11 mouse cellular contexts compared by ENCODE assay signal in the genomic region with DNA sequence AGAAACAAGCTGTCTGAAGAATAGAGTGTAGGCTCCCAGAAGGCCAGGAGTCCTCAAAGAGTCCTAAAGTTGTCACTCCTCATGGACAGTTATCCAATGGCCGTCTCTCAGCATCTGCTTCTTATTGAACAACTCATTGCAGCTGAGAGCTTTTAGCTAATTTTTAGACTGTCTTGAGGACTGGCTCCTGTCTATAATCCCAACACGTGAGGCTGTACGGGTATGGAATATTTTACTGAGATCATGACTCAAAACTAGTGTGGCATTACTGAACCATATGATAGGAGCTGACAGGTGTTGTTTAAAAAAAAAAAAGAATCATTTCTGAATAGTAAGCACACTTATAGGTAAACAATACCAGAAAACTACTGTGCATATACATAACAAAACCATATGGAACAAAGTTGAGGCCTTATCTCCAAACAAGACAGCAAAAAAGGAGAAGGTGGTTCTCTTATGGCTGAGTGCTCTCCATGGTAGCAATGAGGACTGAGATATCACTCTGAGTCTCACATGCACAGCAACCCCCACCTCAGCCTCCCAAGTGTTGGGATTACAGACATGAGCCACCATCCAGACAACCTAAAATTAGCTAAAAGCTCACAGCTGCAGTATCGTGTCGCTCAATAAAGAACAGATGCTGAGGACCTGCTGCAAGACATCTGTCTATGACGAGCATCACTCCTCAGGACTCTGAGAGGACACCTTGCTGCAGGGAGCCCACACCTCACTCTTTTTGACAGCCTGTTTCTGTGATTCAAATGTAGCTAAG.
"Had no signal": no experiment of that assay in that cellular context is flagged by ENCODE, and none has a peak within 500 bp of the region (broad histone marks: within the 10 kb centered on the region; RNA-seq: fewer than 3 reads in every experiment).

No protein-coding gene starts in this region.

- H3K36me3 ChIP-seq: limb, embryonic 12.5 days had no signal

- H3K4me2 ChIP-seq: limb, embryonic 12.5 days had no signal

- H3K9ac ChIP-seq: limb, embryonic 12.5 days; liver, embryonic 14.5 days had no signal

- H3K27me3 ChIP-seq: limb, embryonic 12.5 days had no signal

- H3K27ac ChIP-seq: kidney, postnatal 0 days; limb, embryonic 12.5 days; liver, embryonic 14.5 days had no signal

- DNase-seq: kidney, postnatal 36 days; layer of hippocampus, adult 9-11 months; layer of hippocampus, postnatal 36 days; lung, adult 18-20 months; midbrain, embryonic 14.5 days; right cerebral cortex, adult 18-20 months; right cerebral cortex, postnatal 25 days; thymus, postnatal 4 days had no signal

- H3K4me3 ChIP-seq: limb, embryonic 12.5 days had no signal

- H3K9me3 ChIP-seq: limb, embryonic 12.5 days had no signal
